33 mouse cellular contexts compared by ENCODE assay signal in the genomic region with DNA sequence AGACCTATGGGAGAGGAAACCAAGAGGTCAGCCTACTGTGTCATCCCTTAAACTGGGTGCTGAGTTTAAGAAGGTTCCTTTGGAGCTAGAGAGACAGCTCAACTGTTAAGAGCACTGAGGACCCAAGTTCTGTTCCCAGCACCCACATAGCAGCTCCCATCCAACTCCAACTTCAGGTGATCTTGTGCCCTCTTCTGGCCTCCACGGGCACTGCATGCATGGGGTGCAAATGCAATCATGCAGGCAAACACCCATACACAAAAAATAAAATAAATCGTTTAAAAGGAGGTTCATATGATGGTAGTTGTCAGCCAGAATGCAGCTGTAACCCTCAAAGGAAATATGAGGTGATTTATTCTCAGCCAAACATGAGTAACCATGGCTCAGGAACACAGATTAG. TPM values are rescaled to one million over a fixed set of nuclear protein-coding genes. Genes with fewer than 3 reads are reported as not detected.
A peak's percentile ranks its signal among the peaks of the same experiment; 100 is the strongest.
DNase-seq lines count a peak whose midpoint lies in the region; ATAC-seq and TF ChIP-seq lines count a peak whose summit lies in the region.
"Had no signal": no experiment of that assay in that cellular context is flagged by ENCODE, and none has a peak within 500 bp of the region (broad histone marks: within the 10 kb centered on the region; RNA-seq: fewer than 3 reads in every experiment).

No protein-coding gene starts in this region.

- H3K9ac ChIP-seq in heart, adult 2 months (ENCODE audit: low read depth, low read length), result no peak overlapping the region
- H3K9ac ChIP-seq in heart, embryonic 12.5 days, result no peak overlapping the region
- no peak overlapping the region for H3K9ac ChIP-seq in liver, embryonic 14.5 days (replicated peaks)
- no peak overlapping the region for H3K9ac ChIP-seq in liver, embryonic 11.5 days (ENCODE audit: low read depth, low read length)
- H3K9ac ChIP-seq in ES-Bruce4 (ENCODE audit: low read depth, poor library complexity, severe bottlenecking), result no peak overlapping the region
- H3K9ac ChIP-seq: forebrain, embryonic 15.5 days; intestine, embryonic 15.5 days; limb, embryonic 15.5 days; lung, embryonic 15.5 days; stomach, embryonic 15.5 days had no signal

- no peak overlapping the region for H3K4me2 ChIP-seq in heart, embryonic 12.5 days
- no peak overlapping the region for H3K4me2 ChIP-seq in liver, embryonic 14.5 days (ENCODE audit: low read depth)
- H3K4me2 ChIP-seq in liver, embryonic 11.5 days, result no peak overlapping the region
- H3K4me2 ChIP-seq: forebrain, embryonic 15.5 days; intestine, embryonic 15.5 days; limb, embryonic 15.5 days; lung, embryonic 15.5 days; stomach, embryonic 15.5 days had no signal

- no peaks in the 10 kb centered on the region for H3K4me1 ChIP-seq in heart, adult 2 months (ENCODE audit: control insufficient read depth, insufficient read depth, low read length)
- peaks cover 7% of the 10 kb centered on the region; the same call in 1 of the 2 replicates for H3K4me1 ChIP-seq in heart, embryonic 12.5 days (replicated peaks)
- no peaks in the 10 kb centered on the region for H3K4me1 ChIP-seq in liver, embryonic 14.5 days (replicated peaks; ENCODE audit: control insufficient read depth in 2 of 2, insufficient read depth in 2 of 2, low read length in 1 of 2)
- H3K4me1 ChIP-seq in liver, embryonic 11.5 days (replicated peaks; ENCODE audit: control insufficient read depth, insufficient read depth, low read length), result no peaks in the 10 kb centered on the region
- H3K4me1 ChIP-seq in ES-Bruce4 (ENCODE audit: control insufficient read depth, insufficient read depth, low read length), result no peaks in the 10 kb centered on the region
- H3K4me1 ChIP-seq: intestine, embryonic 15.5 days; limb, embryonic 15.5 days; lung, embryonic 15.5 days; stomach, embryonic 15.5 days had no signal

- peak; percentile 20; the same call in 1 of the 2 replicates for TF ChIP-seq CTCF in heart, adult 2 months (IDR thresholded peaks at IDR 0.05)
- peak; percentile 51 for TF ChIP-seq CTCF in liver, embryonic 14.5 days (IDR thresholded peaks at IDR 0.05; ENCODE audit: low read depth)
- peak; percentile 43 for TF ChIP-seq CTCF in ES-Bruce4 (IDR thresholded peaks at IDR 0.05; ENCODE audit: low read depth, low read length)
- TF ChIP-seq CTCF in brain, embryonic 14.5 days (IDR thresholded peaks at IDR 0.05; ENCODE audit: borderline replicate concordance, extremely low read depth, insufficient read depth, insufficient read length), result peak; percentile 19; the same call in 1 of the 2 replicates

- no peak for TF ChIP-seq EP300 in heart, adult 2 months (IDR thresholded peaks at IDR 0.05; ENCODE audit: insufficient read depth, low read depth, low read length)
- no peak for TF ChIP-seq EP300 in liver, embryonic 14.5 days (IDR thresholded peaks at IDR 0.05; ENCODE audit: low read depth)
- TF ChIP-seq EP300 in ES-Bruce4 (IDR thresholded peaks at IDR 0.05; ENCODE audit: insufficient read depth, low read depth, low read length), result no peak

- no peak overlapping the region for H3K4me3 ChIP-seq in heart, adult 2 months
- no peak overlapping the region for H3K4me3 ChIP-seq in heart, embryonic 12.5 days
- H3K4me3 ChIP-seq in liver, embryonic 14.5 days (ENCODE audit: insufficient read depth in 1 of 2, low read depth in 2 of 2, low read length in 2 of 2), result no peak overlapping the region
- H3K4me3 ChIP-seq in liver, embryonic 11.5 days (ENCODE audit: low read depth, low read length), result no peak overlapping the region
- H3K4me3 ChIP-seq in ES-Bruce4 (ENCODE audit: low read depth, low read length), result no peak overlapping the region
- H3K4me3 ChIP-seq: embryonic facial prominence, embryonic 10.5 days; forebrain, embryonic 15.5 days; hindbrain, embryonic 10.5 days; intestine, embryonic 15.5 days; limb, embryonic 15.5 days; lung, embryonic 15.5 days; midbrain, embryonic 10.5 days; stomach, embryonic 15.5 days had no signal

- ATAC-seq in heart, embryonic 12.5 days (ENCODE audit: insufficient number of reproducible peaks, low FRiP score), result no peak
- no peak for ATAC-seq in liver, embryonic 14.5 days (ENCODE audit: insufficient read depth)
- no peak for ATAC-seq in liver, embryonic 11.5 days (replicated peaks; ENCODE audit: low FRiP score)
- ATAC-seq: CD4-positive, CD25-positive, alpha-beta regulatory T cell, adult 4 months; forebrain, embryonic 15.5 days; hindbrain, embryonic 16.5 days; intestine, embryonic 15.5 days; midbrain, embryonic 16.5 days had no signal

- no peaks in the 10 kb centered on the region for H3K36me3 ChIP-seq in heart, adult 2 months (ENCODE audit: control insufficient read depth, insufficient read depth, low read length)
- H3K36me3 ChIP-seq in heart, embryonic 12.5 days, result no peaks in the 10 kb centered on the region
- H3K36me3 ChIP-seq in liver, embryonic 14.5 days (replicated peaks; ENCODE audit: control insufficient read depth, insufficient read depth, low read depth), result no peaks in the 10 kb centered on the region
- no peaks in the 10 kb centered on the region for H3K36me3 ChIP-seq in liver, embryonic 11.5 days (ENCODE audit: control insufficient read depth, insufficient read depth, low read length)
- no peaks in the 10 kb centered on the region for H3K36me3 ChIP-seq in ES-Bruce4 (ENCODE audit: control insufficient read depth, insufficient read depth, low read length, poor library complexity, severe bottlenecking)
- H3K36me3 ChIP-seq: embryonic facial prominence, embryonic 10.5 days; forebrain, embryonic 15.5 days; G1E; hindbrain, embryonic 10.5 days; intestine, embryonic 15.5 days; limb, embryonic 15.5 days; lung, embryonic 15.5 days; midbrain, embryonic 10.5 days; stomach, embryonic 15.5 days had no signal

- intact Hi-C loops in heart, adult 2 months (cut with DNase I), result no loop called here

- H3K79me2 ChIP-seq in heart, adult 2 months (replicated peaks; ENCODE audit: control insufficient read depth, insufficient read depth, low read length), result no peaks in the 10 kb centered on the region

- no peak for DNase-seq in heart, adult 2 months
- no peak for DNase-seq in liver, embryonic 14.5 days (ENCODE audit: low read depth in 3 of 3, low spot score in 3 of 3)
- DNase-seq in liver, embryonic 11.5 days (ENCODE audit: low spot score), result no peak
- no peak for DNase-seq in brain, embryonic 14.5 days (ENCODE audit: low read depth)
- DNase-seq in adrenal gland, postnatal 25 days, result no peak
- DNase-seq: adrenal gland, postnatal 10 days; cerebellum, adult 11-12 months; cerebellum, postnatal 10 days; kidney, postnatal 36 days; layer of hippocampus, adult 9-11 months; left cerebral cortex, postnatal 4 days; right cerebral cortex, adult 18-20 months; right cerebral cortex, postnatal 4 days had no signal

- H3K27me3 ChIP-seq in heart, adult 2 months (ENCODE audit: control insufficient read depth, insufficient read depth, low read length), result no peaks in the 10 kb centered on the region
- peaks cover 28% of the 10 kb centered on the region for H3K27me3 ChIP-seq in heart, embryonic 12.5 days (replicated peaks)
- no peaks in the 10 kb centered on the region for H3K27me3 ChIP-seq in liver, embryonic 14.5 days (ENCODE audit: control insufficient read depth, insufficient read depth, low read length)
- peaks cover 7% of the 10 kb centered on the region for H3K27me3 ChIP-seq in liver, embryonic 11.5 days (replicated peaks; ENCODE audit: control insufficient read depth, insufficient read depth, low read length)
- no peaks in the 10 kb centered on the region for H3K27me3 ChIP-seq in ES-Bruce4 (ENCODE audit: control insufficient read depth, insufficient read depth, low read length, poor library complexity, severe bottlenecking)
- H3K27me3 ChIP-seq: forebrain, embryonic 15.5 days had no signal

- H3K9me3 ChIP-seq in heart, embryonic 12.5 days (replicated peaks), result peaks cover 10% of the 10 kb centered on the region
- H3K9me3 ChIP-seq in liver, embryonic 14.5 days (ENCODE audit: control insufficient read depth, low read length), result no peaks in the 10 kb centered on the region
- 0 out of 2 replicates have a peak, but pooled peaks cover 3% of the 10 kb centered on the region for H3K9me3 ChIP-seq in liver, embryonic 11.5 days (ENCODE audit: control insufficient read depth, low read length)
- H3K9me3 ChIP-seq in ES-Bruce4 (replicated peaks; ENCODE audit: control insufficient read depth, insufficient read depth, low read length, poor library complexity, severe bottlenecking), result no peaks in the 10 kb centered on the region
- H3K9me3 ChIP-seq: embryonic facial prominence, embryonic 10.5 days; forebrain, embryonic 15.5 days; hindbrain, embryonic 10.5 days; intestine, embryonic 15.5 days; limb, embryonic 15.5 days; lung, embryonic 15.5 days; midbrain, embryonic 10.5 days; stomach, embryonic 15.5 days had no signal

- 74% methylated on average over 2 of the region's 2 CpGs for WGBS in heart, adult 2 months
- WGBS in heart, embryonic 12.5 days, result 80% methylated on average over 2 of the region's 2 CpGs
- WGBS in liver, embryonic 14.5 days (ENCODE audit: insufficient replicate concordance), result 48% methylated on average over 2 of the region's 2 CpGs
- WGBS in liver, embryonic 11.5 days, result 74% methylated on average over 2 of the region's 2 CpGs

- no peak for TF ChIP-seq POLR2A in heart, adult 2 months (IDR thresholded peaks at IDR 0.05; ENCODE audit: insufficient read depth, low read depth, low read length)
- TF ChIP-seq POLR2A in ES-Bruce4 (IDR thresholded peaks at IDR 0.05; ENCODE audit: insufficient read depth, low read length), result no peak
- no peak for TF ChIP-seq POLR2A in brain, embryonic 14.5 days (IDR thresholded peaks at IDR 0.05; ENCODE audit: borderline replicate concordance, extremely low read depth, insufficient read depth, insufficient read length, poor library complexity, severe bottlenecking)

- H3K27ac ChIP-seq in heart, adult 2 months, result no peak overlapping the region
- H3K27ac ChIP-seq in heart, embryonic 12.5 days (ENCODE audit: poor library complexity, severe bottlenecking), result no peak overlapping the region
- no peak overlapping the region for H3K27ac ChIP-seq in liver, embryonic 14.5 days
- H3K27ac ChIP-seq in liver, embryonic 11.5 days (ENCODE audit: low read depth, low read length), result no peak overlapping the region
- H3K27ac ChIP-seq in ES-Bruce4 (ENCODE audit: insufficient read depth, low read length), result no peak overlapping the region
- H3K27ac ChIP-seq: embryonic facial prominence, embryonic 10.5 days; forebrain, embryonic 15.5 days; hindbrain, embryonic 10.5 days; intestine, embryonic 15.5 days; limb, embryonic 15.5 days; lung, embryonic 15.5 days; midbrain, embryonic 10.5 days; stomach, embryonic 15.5 days had no signal

RNA-seq across cellular contexts. Expression of a gene that starts 21.0 kb away (rescaled TPM):
- not detected for total RNA-seq in heart, adult 2 months (2021)
- not detected in 2 replicates for polyA plus RNA-seq in heart, adult 2 months (2012; rRNA removed)
- not detected in 2 replicates for polyA plus RNA-seq in heart, embryonic 12.5 days (2016; fragmentation: Nextera tagmentation; extraction: Ambion mirVana)
- polyA plus RNA-seq in liver, embryonic 14.5 days (2012; rRNA removed), result 0.02 and 0.07 TPM in 2 replicates
- 0.06 TPM in 1 of 2 replicates, not detected in the other for polyA plus RNA-seq in liver, embryonic 14.5 days (2014; fragmentation: Nextera tagmentation; extraction: Ambion mirVana)
- polyA plus RNA-seq in liver, embryonic 11.5 days (2014; fragmentation: Nextera tagmentation; extraction: Ambion mirVana), result not detected in 2 replicates
- 0.55 and 0.78 TPM in 2 replicates for polyA plus RNA-seq in ES-Bruce4 (2011; ENCODE audit: insufficient read depth, insufficient read length, low read depth, missing spikeins)
- 0.03 TPM in 1 of 2 replicates, not detected in the other for polyA plus RNA-seq in brain, embryonic 14.5 days (2012; rRNA removed)
- not detected in 2 replicates for total RNA-seq in adrenal gland, postnatal 25 days (2021)
- total RNA-seq: adrenal gland, postnatal 10 days; G1E; gastrocnemius, postnatal 4 days; left cerebral cortex, adult 18-20 months; left cerebral cortex, postnatal 4 days had no signal
- polyA plus RNA-seq: CD4-positive, CD25-positive, alpha-beta regulatory T cell, adult 4 months; cortical plate, adult 2 months; forebrain, embryonic 15.5 days; G1E; heart, embryonic 16.5 days; hindbrain, embryonic 16.5 days; intestine, embryonic 15.5 days; kidney, embryonic 14.5 days; midbrain, embryonic 16.5 days; neural tube, embryonic 14.5 days had no signal

RNA-seq across cellular contexts. Expression of a gene that starts 24.9 kb away (rescaled TPM):
- 1 to 10 TPM; 3.8 to 4.1 TPM for total RNA-seq in heart, adult 2 months (2021)
- 3.7 and 5.3 TPM in 2 replicates for polyA plus RNA-seq in heart, adult 2 months (2012; rRNA removed)
- polyA plus RNA-seq in heart, embryonic 12.5 days (2016; fragmentation: Nextera tagmentation; extraction: Ambion mirVana), result 8.3 and 8.7 TPM in 2 replicates
- 13.9 and 16.1 TPM in 2 replicates for polyA plus RNA-seq in liver, embryonic 14.5 days (2012; rRNA removed)
- 8.2 and 11.6 TPM in 2 replicates for polyA plus RNA-seq in liver, embryonic 14.5 days (2014; fragmentation: Nextera tagmentation; extraction: Ambion mirVana)
- 14.1 and 14.7 TPM in 2 replicates for polyA plus RNA-seq in liver, embryonic 11.5 days (2014; fragmentation: Nextera tagmentation; extraction: Ambion mirVana)
- 10.1 and 11.5 TPM in 2 replicates for polyA plus RNA-seq in ES-Bruce4 (2011; ENCODE audit: insufficient read depth, insufficient read length, low read depth, missing spikeins)
- polyA plus RNA-seq in brain, embryonic 14.5 days (2012; rRNA removed), result 8.1 and 9.8 TPM in 2 replicates
- 7.5 and 9.9 TPM in 2 replicates for total RNA-seq in adrenal gland, postnatal 25 days (2021)

RNA-seq across cellular contexts. Expression of a gene that starts 48.9 kb away (rescaled TPM):
- total RNA-seq in heart, adult 2 months (2021), result under 1 TPM; 0.10 to 0.73 TPM
- polyA plus RNA-seq in heart, adult 2 months (2012; rRNA removed), result 0.06 TPM in 1 of 2 replicates, not detected in the other
- 9.7 and 12.4 TPM in 2 replicates for polyA plus RNA-seq in heart, embryonic 12.5 days (2016; fragmentation: Nextera tagmentation; extraction: Ambion mirVana)
- polyA plus RNA-seq in liver, embryonic 14.5 days (2012; rRNA removed), result 191 and 274 TPM in 2 replicates
- 293 and 315 TPM in 2 replicates for polyA plus RNA-seq in liver, embryonic 14.5 days (2014; fragmentation: Nextera tagmentation; extraction: Ambion mirVana)
- polyA plus RNA-seq in liver, embryonic 11.5 days (2014; fragmentation: Nextera tagmentation; extraction: Ambion mirVana), result 206 and 233 TPM in 2 replicates
- not detected in 2 replicates for polyA plus RNA-seq in ES-Bruce4 (2011; ENCODE audit: insufficient read depth, insufficient read length, low read depth, missing spikeins)
- 0.08 and 0.30 TPM in 2 replicates for polyA plus RNA-seq in brain, embryonic 14.5 days (2012; rRNA removed)
- not detected in 2 replicates for total RNA-seq in adrenal gland, postnatal 25 days (2021)
- total RNA-seq: left cerebral cortex, adult 18-20 months; left cerebral cortex, postnatal 4 days had no signal
- polyA plus RNA-seq: cortical plate, adult 2 months; forebrain, embryonic 15.5 days; midbrain, embryonic 16.5 days had no signal

Comparison
In these comparisons a context has a peak if more than half of its experiments do, and no peak if none do; other contexts are left out.
1. RNA of a gene that starts 48.9 kb away (polyA plus RNA-seq): 191 to 315 TPM in liver, embryonic 14.5 days and 206 to 233 TPM in liver, embryonic 11.5 days; 9.7 to 12.4 TPM in heart, embryonic 12.5 days, 0.08 to 0.30 TPM in brain, embryonic 14.5 days, not detected in ES-Bruce4 and 0.06 TPM in heart, adult 2 months; every median in the first group is over 10 times any median in the second.
2. Peak in every context shown above with its lines, with median percentiles within 50 percentile points of each other: CTCF ChIP-seq.